Comparison of ENCODE assay signal across 19 mouse cellular contexts in genomic region chr5:36727136-36727535, GRCm38 (mm10). TPM values are rescaled to one million over a fixed set of nuclear protein-coding genes. Genes with fewer than 3 reads are reported as not detected.
DNase-seq lines count a peak whose midpoint lies in the region; ATAC-seq and TF ChIP-seq lines count a peak whose summit lies in the region.
"Had no signal": no experiment of that assay in that cellular context is flagged by ENCODE, and none has a peak within 500 bp of the region (broad histone marks: within the 10 kb centered on the region; RNA-seq: fewer than 3 reads in every experiment).

No protein-coding gene starts in this region.

- H3K9ac ChIP-seq in intestine, postnatal 0 days (ENCODE audit: low read depth, low read length), result no peak overlapping the region
- no peak overlapping the region for H3K9ac ChIP-seq in neural tube, embryonic 15.5 days (replicated peaks)
- H3K9ac ChIP-seq in forebrain, embryonic 12.5 days, result no peak overlapping the region
- H3K9ac ChIP-seq: embryonic facial prominence, embryonic 15.5 days; limb, embryonic 12.5 days; neural tube, embryonic 13.5 days; stomach, embryonic 15.5 days had no signal

- 37% methylated on average over 2 of the region's 2 CpGs for WGBS in intestine, postnatal 0 days
- 75% methylated on average over 2 of the region's 2 CpGs for WGBS in neural tube, embryonic 15.5 days
- WGBS in forebrain, embryonic 12.5 days, result 85% methylated on average over 2 of the region's 2 CpGs

- H3K27ac ChIP-seq in intestine, postnatal 0 days (ENCODE audit: low read depth, low read length), result peak overlapping the region; percentile 73
- no peak overlapping the region for H3K27ac ChIP-seq in neural tube, embryonic 15.5 days (replicated peaks)
- no peak overlapping the region for H3K27ac ChIP-seq in forebrain, embryonic 12.5 days
- H3K27ac ChIP-seq: embryonic facial prominence, embryonic 15.5 days; hindbrain, postnatal 0 days; limb, embryonic 12.5 days; neural tube, embryonic 13.5 days had no signal

- H3K4me1 ChIP-seq in megakaryocyte, embryonic 14.5 days, result peaks cover 90% of the 10 kb centered on the region
- peaks cover 9% of the 10 kb centered on the region for H3K4me1 ChIP-seq in intestine, postnatal 0 days (replicated peaks; ENCODE audit: control insufficient read depth, insufficient read depth, low read length)
- H3K4me1 ChIP-seq in neural tube, embryonic 15.5 days, result no peaks in the 10 kb centered on the region
- no peaks in the 10 kb centered on the region for H3K4me1 ChIP-seq in forebrain, embryonic 12.5 days
- H3K4me1 ChIP-seq: embryonic facial prominence, embryonic 15.5 days; neural tube, embryonic 13.5 days had no signal

- H3K9me3 ChIP-seq in megakaryocyte, embryonic 14.5 days, result no peaks in the 10 kb centered on the region
- no peaks in the 10 kb centered on the region for H3K9me3 ChIP-seq in intestine, postnatal 0 days (ENCODE audit: control insufficient read depth)
- H3K9me3 ChIP-seq in neural tube, embryonic 15.5 days (replicated peaks), result no peaks in the 10 kb centered on the region
- no peaks in the 10 kb centered on the region for H3K9me3 ChIP-seq in forebrain, embryonic 12.5 days
- H3K9me3 ChIP-seq: embryonic facial prominence, embryonic 15.5 days; heart, embryonic 10.5 days; limb, embryonic 12.5 days; neural tube, embryonic 13.5 days; stomach, embryonic 15.5 days had no signal

- ATAC-seq in megakaryocyte, adult 5-6 weeks (ENCODE audit: poor library complexity, severe bottlenecking), result no peak
- no peak for ATAC-seq in intestine, postnatal 0 days
- no peak for ATAC-seq in neural tube, embryonic 15.5 days (ENCODE audit: low FRiP score)
- no peak for ATAC-seq in forebrain, embryonic 12.5 days (ENCODE audit: low FRiP score)
- ATAC-seq: forebrain, embryonic 14.5 days; hindbrain, postnatal 0 days had no signal

- H3K36me3 ChIP-seq in megakaryocyte, embryonic 14.5 days (replicated peaks; ENCODE audit: low read length), result no peaks in the 10 kb centered on the region
- no peaks in the 10 kb centered on the region for H3K36me3 ChIP-seq in intestine, postnatal 0 days (ENCODE audit: control insufficient read depth, insufficient read depth)
- H3K36me3 ChIP-seq in neural tube, embryonic 15.5 days, result no peaks in the 10 kb centered on the region
- no peaks in the 10 kb centered on the region for H3K36me3 ChIP-seq in forebrain, embryonic 12.5 days (replicated peaks)
- H3K36me3 ChIP-seq: embryonic facial prominence, embryonic 15.5 days; heart, embryonic 10.5 days; limb, embryonic 12.5 days; neural tube, embryonic 13.5 days; stomach, embryonic 15.5 days had no signal

- peak; percentile 56 to 64 for DNase-seq in cerebellum, adult 18-20 months
- no peak for DNase-seq in layer of hippocampus, postnatal 10 days (ENCODE audit: low spot score in 2 of 2)
- DNase-seq: adrenal gland, adult 8-10 months; lung, postnatal 14 days; midbrain, embryonic 14.5 days; retina, postnatal 1 day; thymus, postnatal 36 days had no signal

- H3K27me3 ChIP-seq in megakaryocyte, embryonic 14.5 days (replicated peaks), result peaks cover 9% of the 10 kb centered on the region
- H3K27me3 ChIP-seq in intestine, postnatal 0 days (replicated peaks; ENCODE audit: control insufficient read depth, insufficient read depth, low read length), result no peaks in the 10 kb centered on the region
- no peaks in the 10 kb centered on the region for H3K27me3 ChIP-seq in neural tube, embryonic 15.5 days (replicated peaks)
- H3K27me3 ChIP-seq in forebrain, embryonic 12.5 days, result no peaks in the 10 kb centered on the region
- H3K27me3 ChIP-seq: embryonic facial prominence, embryonic 15.5 days; limb, embryonic 12.5 days; neural tube, embryonic 13.5 days; stomach, embryonic 15.5 days had no signal

- peak overlapping the region; percentile 69 for H3K4me3 ChIP-seq in megakaryocyte, embryonic 14.5 days (replicated peaks)
- no peak overlapping the region for H3K4me3 ChIP-seq in intestine, postnatal 0 days (ENCODE audit: low read depth, low read length)
- H3K4me3 ChIP-seq in neural tube, embryonic 15.5 days (replicated peaks), result no peak overlapping the region
- no peak overlapping the region for H3K4me3 ChIP-seq in forebrain, embryonic 12.5 days (replicated peaks)
- H3K4me3 ChIP-seq: embryonic facial prominence, embryonic 15.5 days; heart, embryonic 10.5 days; limb, embryonic 12.5 days; neural tube, embryonic 13.5 days; stomach, embryonic 15.5 days had no signal

- H3K4me2 ChIP-seq in intestine, postnatal 0 days (replicated peaks; ENCODE audit: low read depth), result no peak overlapping the region; the same call in 1 of the 2 replicates
- H3K4me2 ChIP-seq in neural tube, embryonic 15.5 days, result no peak overlapping the region
- H3K4me2 ChIP-seq in forebrain, embryonic 12.5 days, result no peak overlapping the region
- H3K4me2 ChIP-seq: embryonic facial prominence, embryonic 15.5 days; limb, embryonic 12.5 days; neural tube, embryonic 13.5 days had no signal

- TF ChIP-seq CTCF in intestine, postnatal 0 days (IDR thresholded peaks at IDR 0.05; ENCODE audit: low read depth), result no peak

RNA-seq across cellular contexts. Expression of gene Bloc1s4, which starts 21.3 kb away (rescaled TPM):
- 27.2 and 43.7 TPM in 2 replicates for polyA plus RNA-seq in megakaryocyte, embryonic 14.5 days (2012; ENCODE audit: insufficient read depth, low replicate concordance)
- 11.4 and 14.9 TPM in 2 replicates for total RNA-seq in megakaryocyte, adult 5-6 weeks (2015)
- total RNA-seq in megakaryocyte, adult 5-6 weeks (2017), result 12.2 and 13.2 TPM in 2 replicates
- polyA plus RNA-seq in intestine, postnatal 0 days (2015; fragmentation: Nextera tagmentation; extraction: Ambion mirVana), result 22.0 and 22.5 TPM in 2 replicates
- 26.3 and 30.0 TPM in 2 replicates for polyA plus RNA-seq in neural tube, embryonic 15.5 days (2015; fragmentation: Nextera tagmentation; extraction: Ambion mirVana)
- 10 to 100 TPM; 18.0 to 19.8 TPM for total RNA-seq in layer of hippocampus, postnatal 10 days (2021)
- 25.3 TPM in 2 replicates for polyA plus RNA-seq in forebrain, embryonic 12.5 days (2016; fragmentation: Nextera tagmentation; extraction: Ambion mirVana)

RNA-seq across cellular contexts. Expression of gene D5Ertd579e, which starts 31.3 kb away (rescaled TPM):
- 3.7 and 4.2 TPM in 2 replicates for polyA plus RNA-seq in megakaryocyte, embryonic 14.5 days (2012; ENCODE audit: insufficient read depth, low replicate concordance)
- total RNA-seq in megakaryocyte, adult 5-6 weeks (2015), result 20.0 and 27.1 TPM in 2 replicates
- total RNA-seq in megakaryocyte, adult 5-6 weeks (2017), result 35.9 and 36.0 TPM in 2 replicates
- 19.6 and 22.5 TPM in 2 replicates for polyA plus RNA-seq in intestine, postnatal 0 days (2015; fragmentation: Nextera tagmentation; extraction: Ambion mirVana)
- polyA plus RNA-seq in neural tube, embryonic 15.5 days (2015; fragmentation: Nextera tagmentation; extraction: Ambion mirVana), result 26.6 and 29.1 TPM in 2 replicates
- total RNA-seq in layer of hippocampus, postnatal 10 days (2021), result 100 to 1,000 TPM in 1 of 2 experiments, 10 to 100 TPM in 1; 99.8 to 117 TPM
- 44.2 and 46.6 TPM in 2 replicates for polyA plus RNA-seq in forebrain, embryonic 12.5 days (2016; fragmentation: Nextera tagmentation; extraction: Ambion mirVana)

Comparison
In these comparisons a context has a peak if more than half of its experiments do, and no peak if none do; other contexts are left out.
1. DNase-seq: peak in cerebellum, adult 18-20 months (2 of 2); none in layer of hippocampus, postnatal 10 days (0 of 2).